8 mouse cellular contexts compared by ENCODE assay signal in genomic region chr6:117916737-117917426, GRCm38 (mm10). TPM values are rescaled to one million over a fixed set of nuclear protein-coding genes. Genes with fewer than 3 reads are reported as not detected.
A peak's percentile ranks its signal among the peaks of the same experiment; 100 is the strongest.
DNase-seq lines count a peak whose midpoint lies in the region; ATAC-seq and TF ChIP-seq lines count a peak whose summit lies in the region.

No protein-coding gene starts in this region.

- H3K79me2 ChIP-seq in C2C12 (ENCODE audit: control insufficient read depth, insufficient read depth) (peaks cover 100% of the 10 kb centered on the region), myocyte (ENCODE audit: control insufficient read depth, insufficient read depth) (peaks cover 100% of the 10 kb centered on the region)
- H3K79me2 ChIP-seq in heart, adult 2 months (replicated peaks; ENCODE audit: control insufficient read depth, insufficient read depth, low read length), result peaks cover 3% of the 10 kb centered on the region; the same call in 1 of the 2 replicates

- H3K27ac ChIP-seq in embryonic facial prominence, embryonic 13.5 days, result peak overlapping the region; percentile 95
- H3K27ac ChIP-seq in heart, adult 2 months, result peak overlapping the region; percentile 96
- H3K27ac ChIP-seq in liver, embryonic 12.5 days, result peak overlapping the region; percentile 99

- WGBS in embryonic facial prominence, embryonic 13.5 days, result under 1% methylated on average over 62 of the region's 62 CpGs
- under 1% methylated on average over 62 of the region's 62 CpGs for WGBS in heart, adult 2 months
- under 1% methylated on average over 62 of the region's 62 CpGs for WGBS in liver, embryonic 12.5 days (ENCODE audit: insufficient replicate concordance)

- no peaks in the 10 kb centered on the region for H3K9me3 ChIP-seq in embryonic facial prominence, embryonic 13.5 days
- H3K9me3 ChIP-seq in liver, embryonic 12.5 days (replicated peaks), result no peaks in the 10 kb centered on the region

- H3K27me3 ChIP-seq in C2C12 (ENCODE audit: control insufficient read depth, insufficient read depth, insufficient read length), result no peaks in the 10 kb centered on the region
- no peaks in the 10 kb centered on the region for H3K27me3 ChIP-seq in embryonic facial prominence, embryonic 13.5 days
- H3K27me3 ChIP-seq in heart, adult 2 months (ENCODE audit: control insufficient read depth, insufficient read depth, low read length), result no peaks in the 10 kb centered on the region
- no peaks in the 10 kb centered on the region for H3K27me3 ChIP-seq in liver, embryonic 12.5 days (replicated peaks)
- H3K27me3 ChIP-seq in myocyte (ENCODE audit: control insufficient read depth, insufficient read depth, insufficient read length), result no peaks in the 10 kb centered on the region

- H3K79me3 ChIP-seq in C2C12 (ENCODE audit: low read depth), result peaks cover 95% of the 10 kb centered on the region

- H3K9ac ChIP-seq in embryonic facial prominence, embryonic 13.5 days, result peak overlapping the region; percentile 85
- H3K9ac ChIP-seq in heart, adult 2 months (ENCODE audit: low read depth, low read length), result peak overlapping the region; percentile 80
- H3K9ac ChIP-seq in liver, embryonic 12.5 days, result peak overlapping the region; percentile 91

- no peak for TF ChIP-seq CTCF in C2C12 (IDR thresholded peaks at IDR 0.05; ENCODE audit: control insufficient read depth, insufficient read depth, insufficient read length)
- no peak for TF ChIP-seq CTCF in heart, adult 2 months (IDR thresholded peaks at IDR 0.05)

- ATAC-seq in embryonic facial prominence, embryonic 13.5 days (ENCODE audit: insufficient number of reproducible peaks, insufficient read depth, low FRiP score, low TSS enrichment, low read depth), result peak; percentile 85
- peak; percentile 97 for ATAC-seq in liver, embryonic 12.5 days

- H3K36me3 ChIP-seq in C2C12 (ENCODE audit: control insufficient read depth, insufficient read depth) (peaks cover 76% of the 10 kb centered on the region), myocyte (ENCODE audit: control insufficient read depth, insufficient read depth) (peaks cover 15% of the 10 kb centered on the region)
- H3K36me3 ChIP-seq in embryonic facial prominence, embryonic 13.5 days, result peaks cover 10% of the 10 kb centered on the region
- peaks cover 37% of the 10 kb centered on the region for H3K36me3 ChIP-seq in heart, adult 2 months (ENCODE audit: control insufficient read depth, insufficient read depth, low read length)
- H3K36me3 ChIP-seq in liver, embryonic 12.5 days, result peaks cover 60% of the 10 kb centered on the region

- peaks cover 32% of the 10 kb centered on the region for H3K4me1 ChIP-seq in embryonic facial prominence, embryonic 13.5 days
- peaks cover 8% of the 10 kb centered on the region for H3K4me1 ChIP-seq in heart, adult 2 months (ENCODE audit: control insufficient read depth, insufficient read depth, low read length)
- H3K4me1 ChIP-seq in liver, embryonic 12.5 days, result peaks cover 79% of the 10 kb centered on the region

- DNase-seq in adrenal gland, postnatal 4 days (ENCODE audit: low spot score in 2 of 2), result peak; percentile 52 to 64
- DNase-seq in heart, adult 2 months, result peak; percentile 90 to 92
- peak; percentile 92 for DNase-seq in kidney, adult 18-20 months
- peak; percentile 88 to 92 for DNase-seq in spleen, postnatal 4 days (ENCODE audit: low spot score in 2 of 2)

- peak overlapping the region; percentile 79 for H3K4me3 ChIP-seq in C2C12 (ENCODE audit: insufficient read depth, poor library complexity, severe bottlenecking)
- H3K4me3 ChIP-seq in embryonic facial prominence, embryonic 13.5 days, result peak overlapping the region; percentile 73
- H3K4me3 ChIP-seq in heart, adult 2 months, result peak overlapping the region; percentile 63
- H3K4me3 ChIP-seq in liver, embryonic 12.5 days, result peak overlapping the region; percentile 81
- H3K4me3 ChIP-seq in myocyte, result peak overlapping the region; percentile 74

- intact Hi-C loops in heart, adult 2 months (cut with DNase I), result loop anchor here (1.0 to 5.0 kb wide), 4 partner anchors 9 to 750 kb away; partner anchors contain the start of genes Cxcl12 and Zfp637

- TF ChIP-seq POLR2A in heart, adult 2 months (IDR thresholded peaks at IDR 0.05; ENCODE audit: insufficient read depth, low read depth, low read length), result peak; percentile 59
- TF ChIP-seq POLR2A in myocyte (IDR thresholded peaks at IDR 0.05; ENCODE audit: insufficient read length, low read depth), result peak; percentile 70

- peak; percentile 65; the same call in 1 of the 2 replicates for TF ChIP-seq EP300 in heart, adult 2 months (IDR thresholded peaks at IDR 0.05; ENCODE audit: insufficient read depth, low read depth, low read length)

- H3ac ChIP-seq in C2C12 (ENCODE audit: control insufficient read depth, insufficient read length, low read depth), result peak overlapping the region; percentile 91
- H3ac ChIP-seq in myocyte (ENCODE audit: control insufficient read depth, insufficient read length), result peak overlapping the region; percentile 45

- peak overlapping the region; percentile 84 for H3K4me2 ChIP-seq in embryonic facial prominence, embryonic 13.5 days
- H3K4me2 ChIP-seq in liver, embryonic 12.5 days, result peak overlapping the region; percentile 89
- peak overlapping the region; percentile 91 for H3K4me2 ChIP-seq in myocyte (ENCODE audit: low read depth)

TF ChIP-seq in C2C12, 6 proteins besides CTCF, POLR2A, EP300 and RAD21:
- TF ChIP-seq CEBPB (IDR thresholded peaks at IDR 0.05; ENCODE audit: low read depth) (no peak), FOSL1 (IDR thresholded peaks at IDR 0.05; ENCODE audit: insufficient read depth, low read length, poor library complexity, severe bottlenecking) (no peak), MYOD1 (IDR thresholded peaks at IDR 0.05; ENCODE audit: control insufficient read depth, insufficient read length, low read depth) (no peak), USF1 (IDR thresholded peaks at IDR 0.05; ENCODE audit: low read depth) (peak; percentile 72), MYOG (IDR thresholded peaks at IDR 0.05; ENCODE audit: control insufficient read depth, extremely low read depth, insufficient read length) (no peak), MAX (IDR thresholded peaks at IDR 0.05) (peak; percentile 44)
TF ChIP-seq in C2C12: peak in this region for 2.

TF ChIP-seq in myocyte, 11 proteins besides CTCF, POLR2A, EP300 and RAD21:
- TF ChIP-seq MAX (IDR thresholded peaks at IDR 0.05; ENCODE audit: low read depth) (no peak), MYOG (IDR thresholded peaks at IDR 0.05; ENCODE audit: control insufficient read depth in 1 of 3, insufficient read depth in 1 of 3, insufficient read length in 2 of 3, low read depth in 2 of 3) (no peak), TCF3 (IDR thresholded peaks at IDR 0.05; ENCODE audit: insufficient read length, low read depth) (no peak), POLR2AphosphoS2 (IDR thresholded peaks at IDR 0.05; ENCODE audit: insufficient read length, low read depth) (peak; percentile 41), REST (IDR thresholded peaks at IDR 0.05; ENCODE audit: insufficient read depth, insufficient read length) (no peak), TCF12 (IDR thresholded peaks at IDR 0.05; ENCODE audit: insufficient read depth, poor library complexity, severe bottlenecking) (no peak), USF1 (IDR thresholded peaks at IDR 0.05; ENCODE audit: low read depth) (peak; percentile 48), E2F4 (IDR thresholded peaks at IDR 0.05; ENCODE audit: insufficient read depth) (no peak)

RNA-seq across cellular contexts. Expression of gene Hnrnpf, which starts 16.8 kb away (rescaled TPM):
- polyA plus RNA-seq in C2C12 (2012; fragmentation: generic; extraction: Trizol) (374 TPM), myocyte (2012; fragmentation: generic; extraction: Trizol) (186 TPM)
- 100 to 1,000 TPM; 445 to 477 TPM for total RNA-seq in adrenal gland, postnatal 4 days (2021)
- 612 and 649 TPM in 2 replicates for polyA plus RNA-seq in embryonic facial prominence, embryonic 13.5 days (2015; fragmentation: Nextera tagmentation; extraction: Ambion mirVana)
- 100 to 1,000 TPM; 185 to 192 TPM for total RNA-seq in heart, adult 2 months (2021)
- 66.1 and 95.9 TPM in 2 replicates for polyA plus RNA-seq in heart, adult 2 months (2012; rRNA removed)
- 702 and 711 TPM in 2 replicates for polyA plus RNA-seq in liver, embryonic 12.5 days (2016; fragmentation: Nextera tagmentation; extraction: Ambion mirVana)

RNA-seq across cellular contexts. Expression of gene Fxyd4, which starts 20.6 kb away (rescaled TPM):
- 0.75 TPM for polyA plus RNA-seq in C2C12 (2012; fragmentation: generic; extraction: Trizol)
- 1 to 10 TPM in 1 of 2 experiments, not detected in 1; 5.6 TPM for total RNA-seq in adrenal gland, postnatal 4 days (2021)
- 2.4 and 5.4 TPM in 2 replicates for polyA plus RNA-seq in embryonic facial prominence, embryonic 13.5 days (2015; fragmentation: Nextera tagmentation; extraction: Ambion mirVana)
- not detected for total RNA-seq in heart, adult 2 months (2021)
- 0.25 TPM in 1 of 2 replicates, not detected in the other for polyA plus RNA-seq in heart, adult 2 months (2012; rRNA removed)
- polyA plus RNA-seq in liver, embryonic 12.5 days (2016; fragmentation: Nextera tagmentation; extraction: Ambion mirVana), result 0.72 and 0.73 TPM in 2 replicates
- 0.64 TPM for polyA plus RNA-seq in myocyte (2012; fragmentation: generic; extraction: Trizol)

RNA-seq across cellular contexts. Expression of gene Zfp239, which starts 55.0 kb away (rescaled TPM):
- 4.4 TPM for polyA plus RNA-seq in C2C12 (2012; fragmentation: generic; extraction: Trizol)
- 1 to 10 TPM; 4.9 to 5.7 TPM for total RNA-seq in adrenal gland, postnatal 4 days (2021)
- polyA plus RNA-seq in embryonic facial prominence, embryonic 13.5 days (2015; fragmentation: Nextera tagmentation; extraction: Ambion mirVana), result 15.5 and 17.1 TPM in 2 replicates
- total RNA-seq in heart, adult 2 months (2021), result under 1 TPM; 0.47 to 0.64 TPM
- 0.09 and 0.29 TPM in 2 replicates for polyA plus RNA-seq in heart, adult 2 months (2012; rRNA removed)
- 4.7 and 5.6 TPM in 2 replicates for polyA plus RNA-seq in liver, embryonic 12.5 days (2016; fragmentation: Nextera tagmentation; extraction: Ambion mirVana)
- 2.1 TPM for polyA plus RNA-seq in myocyte (2012; fragmentation: generic; extraction: Trizol)

Comparison
In these comparisons a context has a peak if more than half of its experiments do, and no peak if none do; other contexts are left out.
1. Peak in every context shown above with its lines: DNase-seq, ATAC-seq, H3K4me3 ChIP-seq and H3K27ac ChIP-seq.